Mouse (Mus musculus): ENCODE measurements around the gene Tunar.
A peak's percentile ranks its signal among the peaks of the same experiment; 100 is the strongest.

The Tunar gene

GRCm38 (mm10) chr12:105406008-105406407 is 72.3 kb downstream of the Tunar start:
- DNase-seq, result no peak

- no peak for DNase-seq
These were observed 80.2 kb downstream of the Tunar start for GRCm38 (mm10) chr12:105413909-105414308.

DNA sequence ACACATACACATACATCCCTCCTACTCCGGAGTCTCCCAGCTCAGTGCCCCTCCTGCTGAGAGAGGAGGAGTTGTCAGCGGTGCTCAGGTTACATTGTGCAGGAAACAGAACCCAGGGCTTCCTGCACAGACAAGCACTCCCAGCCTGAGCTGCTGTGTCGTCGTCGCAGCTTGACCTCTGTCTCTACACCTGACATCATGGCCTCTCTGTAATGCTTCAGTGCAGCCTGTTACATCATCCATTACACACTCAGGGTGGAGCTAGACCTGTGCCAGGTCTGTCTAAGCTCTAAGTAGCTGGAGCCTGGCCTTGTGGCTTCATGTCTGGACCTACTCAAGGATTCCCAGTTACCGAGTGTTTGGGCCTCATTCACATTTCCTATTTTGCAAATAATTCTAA is 86.8 kb downstream of the Tunar start:
- no peak for DNase-seq

GRCm38 (mm10) chr12:105426541-105426940 is 92.9 kb downstream of the Tunar start:
- no peak for DNase-seq

DNA sequence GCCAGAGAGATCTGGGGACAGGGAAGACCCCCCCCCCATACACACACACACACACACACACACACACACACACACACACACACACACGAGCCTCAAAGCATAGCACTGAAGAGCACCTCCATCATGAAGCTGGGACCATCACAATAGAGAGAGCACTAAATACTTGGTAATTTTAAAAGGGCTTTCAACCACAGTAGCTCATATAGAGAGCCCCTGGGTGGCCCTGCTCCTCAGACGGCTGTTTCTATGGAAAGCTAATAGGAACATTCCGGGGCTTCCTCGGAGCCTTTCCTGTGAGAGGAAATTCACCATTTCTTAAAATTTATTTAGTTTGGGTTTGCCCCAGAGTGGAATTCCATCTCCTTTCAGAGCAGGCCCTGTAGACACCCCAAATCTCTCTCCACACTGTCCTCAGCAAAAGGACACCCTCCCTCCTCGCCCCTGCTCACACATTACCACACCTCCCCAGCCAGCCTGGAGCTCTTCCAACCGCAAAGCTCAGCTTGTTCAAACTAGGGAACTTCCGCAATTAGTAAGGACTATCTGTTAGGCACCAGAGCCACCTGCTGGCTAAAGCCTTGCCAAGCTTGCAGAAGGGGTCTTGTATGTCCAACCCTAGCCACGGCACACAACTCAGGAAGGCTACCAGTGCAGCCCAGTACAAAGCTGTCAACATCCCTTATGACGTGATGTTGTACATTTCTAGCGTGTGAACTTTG is 93.5 kb downstream of the Tunar start:
- DNase-seq, result peak; percentile 74

DNA sequence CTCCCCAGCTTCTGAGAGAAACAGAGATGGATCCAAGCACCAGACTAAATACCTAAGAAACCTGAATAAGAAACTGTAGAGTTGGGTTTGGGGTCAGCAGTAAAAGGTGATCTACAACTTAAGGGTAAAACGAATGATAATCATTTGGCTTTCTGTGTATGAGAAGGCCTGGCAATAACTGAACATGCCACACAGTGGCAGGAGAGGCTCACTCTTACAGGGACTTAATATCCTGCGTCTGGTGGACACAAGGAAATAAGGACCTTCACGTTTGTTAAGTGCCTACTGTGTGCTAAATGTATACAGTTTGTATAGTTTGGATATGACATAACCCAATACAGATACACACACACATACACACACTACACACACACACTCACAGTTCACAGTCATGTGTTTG is 98.2 kb downstream of the Tunar start:
- no peak for DNase-seq

- no peak for DNase-seq
These were observed 99.1 kb downstream of the Tunar start for GRCm38 (mm10) chr12:105432807-105433206.
